Mouse (Mus musculus) left cerebral cortex, adult 8-10 months (tissue): ENCODE data around the gene Srsf9. TPM values are rescaled to one million over a fixed set of nuclear protein-coding genes. Genes with fewer than 3 reads are reported as not detected.

Experiments
- DNase-seq, 2 experiments: peaks; one replicate each; pipeline ENCODE4 v3.0.0; 2022; ENCODE audit warnings: low spot score in 2 of 2
- total RNA-seq, 4 experiments: library from RNA; stranded (reverse); gene quantifications; 2 replicates each; pipeline ENCODE4 v1.2.4; 2022

The Srsf9 gene
- total RNA-seq, 4 experiments from 2014 or later = 55.2 to 70.1 (median 64.6) TPM

DNA sequence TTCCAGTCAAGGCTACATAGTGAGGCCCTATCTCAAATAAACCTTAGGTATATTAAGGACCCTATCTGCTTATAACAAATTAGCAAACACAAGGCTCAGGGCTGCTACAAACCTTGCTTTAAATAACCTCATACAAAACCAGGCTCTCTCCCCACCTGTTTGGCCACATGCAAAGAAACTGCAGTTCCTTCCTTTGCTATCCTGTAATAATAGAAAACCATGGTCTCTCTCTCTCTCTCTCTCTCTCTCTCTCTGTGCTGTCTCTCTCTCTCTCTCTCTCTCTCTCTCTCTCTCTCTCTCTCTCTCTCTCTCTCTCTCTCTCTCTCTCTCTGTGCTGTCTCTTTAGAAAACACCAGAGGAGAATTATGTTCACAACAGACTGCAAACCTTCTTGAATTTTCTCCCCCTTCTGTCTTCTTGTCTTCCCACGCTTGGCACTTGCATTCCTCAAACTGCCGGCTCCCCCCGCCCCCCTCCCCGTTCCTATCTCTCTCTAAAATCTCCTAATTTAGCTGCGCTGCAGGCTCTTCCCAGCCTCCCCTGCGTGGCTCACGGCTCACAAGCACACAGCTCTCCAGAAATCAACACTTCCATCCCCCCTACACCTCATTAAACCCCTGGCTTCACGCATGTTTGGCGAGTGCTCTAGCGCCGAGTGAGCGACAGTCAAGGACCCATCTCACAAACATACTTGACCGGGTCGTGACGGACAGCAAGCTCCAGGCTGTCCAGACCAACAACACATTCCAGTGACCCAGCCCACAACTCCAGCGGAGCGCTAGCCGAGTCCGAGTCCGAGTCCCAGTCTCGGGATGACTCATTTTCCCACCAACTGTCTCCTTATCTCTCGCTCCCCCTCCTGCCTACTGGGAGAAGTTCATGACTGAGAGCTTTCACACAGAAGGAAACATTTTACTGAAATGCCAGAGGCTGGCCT lies 7.7 kb upstream of the Srsf9 start:
- peak; percentile 71 to 88 for DNase-seq

DNA sequence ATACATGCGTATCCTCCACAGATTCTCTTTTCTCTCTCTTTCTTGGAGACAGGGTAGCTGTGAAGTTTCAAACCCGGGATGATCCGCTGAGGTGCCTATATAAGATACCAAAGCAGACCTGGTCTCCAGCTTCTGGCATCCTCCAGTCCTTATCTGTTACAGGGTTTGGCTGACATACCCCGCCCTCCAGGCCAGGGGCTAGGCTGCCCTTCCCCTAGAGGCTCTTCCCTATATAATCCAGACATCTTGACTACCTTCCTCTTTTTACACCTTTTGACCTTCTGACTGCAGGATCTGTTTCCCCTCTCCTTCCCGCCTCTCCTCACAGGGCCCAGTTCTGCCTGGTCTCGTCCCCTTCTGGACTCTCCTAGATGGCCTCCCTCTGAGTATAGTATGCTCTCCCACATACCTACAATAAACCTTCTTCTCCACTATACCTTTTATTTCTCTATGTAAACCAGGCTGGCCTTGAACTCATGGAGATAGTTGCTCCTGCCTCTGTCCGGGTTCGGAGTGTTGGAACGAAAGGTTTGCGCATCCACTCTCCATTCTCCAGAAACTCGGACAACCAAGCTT lies 633 bp upstream of the Srsf9 start:
- no peak for DNase-seq

DNA sequence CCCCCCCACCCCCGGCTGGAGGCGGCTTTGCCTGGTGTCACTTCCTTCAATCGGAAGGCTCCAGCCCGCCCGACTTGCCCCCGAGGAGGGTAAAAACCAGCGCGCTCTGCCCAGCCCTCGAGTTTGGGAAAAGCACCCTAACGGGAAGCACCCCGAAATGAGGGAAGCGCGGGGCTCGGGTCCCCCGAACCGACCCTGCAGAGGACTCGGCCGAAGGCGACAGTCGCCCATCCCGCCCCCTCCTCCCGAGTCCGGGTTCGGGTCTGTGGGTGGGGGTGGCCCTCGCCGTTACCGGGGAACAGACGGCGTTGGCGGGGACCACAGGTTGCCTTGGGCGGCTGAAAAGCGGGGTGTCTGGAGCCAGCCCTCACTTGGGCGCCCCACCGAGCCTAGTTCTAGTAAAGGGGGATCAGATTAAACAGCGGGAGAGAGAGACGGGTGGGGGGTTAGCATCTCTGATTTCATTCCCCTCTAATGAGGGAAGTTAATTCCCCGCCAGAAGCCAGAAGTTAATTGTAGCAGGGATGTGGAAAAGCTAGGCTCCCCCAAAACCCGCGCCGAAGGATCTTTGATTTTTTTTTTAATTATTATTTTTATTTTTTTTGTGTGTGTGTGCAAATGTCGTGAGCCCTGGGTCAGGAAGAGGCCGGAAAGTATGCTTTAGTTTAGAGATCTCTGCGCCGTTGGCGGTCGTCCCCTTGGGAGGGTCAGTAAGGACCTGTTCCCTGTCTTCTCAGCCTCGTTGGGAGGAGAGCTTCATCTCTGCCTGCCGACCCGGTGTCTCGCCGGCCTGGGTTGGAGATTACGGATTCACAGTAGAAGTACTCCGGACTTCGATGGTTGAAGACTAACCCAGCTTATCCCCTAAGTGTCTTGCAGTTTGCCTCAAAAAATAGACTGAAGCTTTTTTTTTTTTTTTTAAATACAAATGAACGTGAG lies 902 bp downstream of the Srsf9 start:
- DNase-seq = peak in 1 of 2 experiments; percentile 36

DNA sequence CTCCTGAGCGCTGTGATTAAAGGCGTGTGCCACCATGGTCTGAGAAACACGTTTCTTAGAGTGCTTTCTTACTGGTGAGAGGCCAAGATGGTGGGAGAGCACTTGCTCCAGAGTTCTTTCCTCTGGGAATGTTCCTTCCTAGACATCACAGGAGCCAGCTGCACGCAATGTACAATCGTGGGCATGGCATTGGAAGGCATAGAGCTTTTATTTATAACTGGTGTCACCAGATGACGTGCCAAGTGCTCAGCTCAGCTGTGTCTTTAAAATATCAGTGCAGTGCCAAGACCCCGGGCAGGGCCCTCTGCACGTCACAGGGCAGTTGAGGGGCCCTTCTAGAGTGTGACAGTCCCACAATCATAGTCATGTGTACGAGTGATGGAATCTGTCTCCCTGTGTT lies 4.0 kb downstream of the Srsf9 start:
- DNase-seq = no peak

DNA sequence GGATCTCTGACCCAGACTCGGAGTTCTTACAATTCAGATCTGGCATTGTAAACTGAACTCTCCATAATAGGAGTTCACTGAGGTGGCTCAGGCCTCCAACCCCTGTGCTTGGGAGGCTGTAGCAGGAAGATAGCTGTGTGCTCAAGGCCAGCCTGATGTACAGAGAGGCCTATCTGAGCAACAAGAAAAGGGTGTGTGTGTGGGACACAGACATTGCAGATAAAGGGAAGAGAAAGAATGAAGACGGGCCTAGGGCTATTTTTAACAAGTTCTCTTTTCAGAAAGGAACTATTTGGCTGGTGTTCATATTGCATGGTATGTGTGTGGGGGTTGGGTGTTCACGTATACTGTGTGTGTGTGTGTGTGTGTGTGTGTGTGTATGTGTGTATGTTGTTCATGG lies 6.6 kb downstream of the Srsf9 start:
- DNase-seq = no peak

DNA sequence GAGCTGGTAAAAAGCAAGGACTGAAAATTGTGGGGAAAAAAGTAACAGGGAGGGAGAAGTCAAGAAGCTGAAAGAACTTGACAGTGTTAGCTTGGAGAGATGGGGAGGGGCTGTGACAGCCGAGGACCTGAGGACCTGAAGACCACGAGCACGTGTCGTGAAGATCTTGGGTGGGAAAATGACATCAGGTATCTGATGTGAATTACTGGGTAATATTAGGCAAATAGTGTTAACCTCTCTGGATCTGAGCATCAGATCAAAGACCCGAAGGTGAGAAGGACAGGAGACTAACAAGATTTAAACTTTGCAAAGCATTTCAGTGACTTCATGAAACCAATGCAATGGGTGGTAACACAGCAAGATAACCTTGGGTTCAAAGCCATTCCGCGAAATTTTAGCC lies 13.0 kb downstream of the Srsf9 start:
- DNase-seq = no peak

DNA sequence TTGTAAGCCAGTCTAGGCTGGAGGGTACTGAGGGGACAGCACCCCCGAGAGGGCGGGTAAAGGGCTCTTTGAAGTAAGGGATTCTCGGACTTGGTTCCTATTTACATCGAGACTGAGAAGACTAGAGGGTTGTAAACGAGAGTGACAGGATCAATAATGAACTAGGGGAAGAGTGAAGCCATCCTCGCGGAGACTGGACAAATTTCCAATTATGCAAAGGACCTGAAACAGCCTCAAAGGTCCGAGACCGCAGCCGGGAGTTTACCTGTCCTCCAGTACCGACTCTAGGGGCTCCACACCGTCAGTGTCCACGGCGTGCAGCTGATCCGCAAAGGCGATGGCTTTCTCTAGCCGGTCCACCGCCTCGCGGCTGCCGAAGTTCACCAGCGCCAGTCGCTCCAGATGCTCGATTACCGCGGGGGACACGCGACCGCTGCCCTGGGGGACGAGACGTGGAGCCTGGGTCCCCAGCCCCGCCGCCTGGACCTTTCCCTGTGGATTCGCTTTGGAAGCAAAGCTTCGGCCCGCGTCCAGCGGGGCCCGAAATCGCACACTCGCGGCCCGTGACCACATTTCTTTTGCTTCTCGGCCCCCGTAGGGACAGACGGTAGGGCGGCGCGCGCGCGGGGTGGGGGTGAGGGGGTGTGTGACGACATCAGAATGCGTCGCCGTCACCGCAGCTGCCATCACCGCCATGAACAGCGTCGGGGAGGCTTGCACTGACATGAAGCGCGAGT lies 13.8 kb downstream of the Srsf9 start, which contains the start of the genes Gatc and Triap1:
Gene Gatc, minus strand, starts transcription at position 602 of the 737 bp plus-strand sequence.
Gene Triap1, plus strand, starts transcription at position 649 of the 737 bp plus-strand sequence.
- peak; percentile 77 to 83 for DNase-seq

DNA sequence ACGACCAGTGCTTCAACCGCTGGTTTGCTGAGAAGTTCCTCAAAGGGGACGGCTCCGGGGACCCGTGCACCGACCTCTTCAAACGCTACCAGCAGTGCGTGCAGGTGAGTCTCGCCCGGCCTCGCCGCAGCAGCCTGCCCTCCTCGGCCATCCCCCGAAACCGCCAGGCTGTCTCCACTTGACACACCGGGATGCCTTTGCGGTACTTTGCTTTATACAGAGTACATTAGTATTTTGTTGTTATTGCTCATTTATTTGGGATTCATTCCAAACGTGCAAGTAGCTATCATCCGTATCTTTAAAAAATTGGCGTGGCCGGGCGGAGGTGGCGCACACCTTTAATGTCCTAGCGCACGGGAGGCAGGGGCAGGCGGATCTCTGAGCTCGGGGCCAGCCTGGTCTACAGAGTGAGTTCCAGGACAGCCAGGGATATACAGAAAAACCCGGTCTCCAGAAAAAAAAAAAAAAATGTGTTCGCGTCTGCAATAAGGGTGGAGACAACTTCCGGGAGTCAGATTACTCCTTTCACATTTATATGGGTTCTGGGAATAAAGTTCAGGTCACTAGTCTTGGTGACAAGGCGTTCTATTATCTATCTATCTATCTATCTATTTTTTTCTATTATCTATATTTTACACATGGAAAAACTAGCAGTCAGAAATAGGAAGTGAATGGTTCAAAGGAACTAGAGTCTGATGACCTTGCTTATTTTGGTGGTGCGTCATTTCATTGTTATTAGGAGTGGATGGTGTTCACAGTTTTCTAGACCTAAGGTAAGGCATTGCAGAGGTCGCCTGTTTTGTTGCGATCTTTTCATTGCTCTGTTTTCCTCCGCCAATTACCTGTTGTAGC lies 14.6 kb downstream of the Srsf9 start:
- no peak for DNase-seq

DNA sequence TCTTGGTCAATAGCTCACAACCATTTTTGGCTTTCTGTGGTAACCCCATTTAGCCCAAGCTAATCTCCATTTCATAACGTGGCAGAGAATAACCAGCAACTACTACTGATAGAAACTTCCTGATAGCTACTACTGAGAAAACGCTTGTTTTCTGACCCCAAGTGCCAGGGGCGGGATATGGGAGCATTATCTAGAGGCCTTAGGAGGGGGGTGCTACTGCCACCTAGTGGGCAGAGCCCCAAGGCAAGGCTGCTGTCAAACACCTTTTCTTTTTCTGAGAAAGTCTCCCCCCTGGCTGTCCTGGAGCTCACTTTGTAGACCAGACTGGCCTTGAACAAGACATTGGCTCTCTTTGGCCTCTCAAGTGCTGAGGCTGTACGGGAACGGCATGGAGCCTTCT lies 20.6 kb downstream of the Srsf9 start:
- DNase-seq = peak; percentile 57 to 59

DNA sequence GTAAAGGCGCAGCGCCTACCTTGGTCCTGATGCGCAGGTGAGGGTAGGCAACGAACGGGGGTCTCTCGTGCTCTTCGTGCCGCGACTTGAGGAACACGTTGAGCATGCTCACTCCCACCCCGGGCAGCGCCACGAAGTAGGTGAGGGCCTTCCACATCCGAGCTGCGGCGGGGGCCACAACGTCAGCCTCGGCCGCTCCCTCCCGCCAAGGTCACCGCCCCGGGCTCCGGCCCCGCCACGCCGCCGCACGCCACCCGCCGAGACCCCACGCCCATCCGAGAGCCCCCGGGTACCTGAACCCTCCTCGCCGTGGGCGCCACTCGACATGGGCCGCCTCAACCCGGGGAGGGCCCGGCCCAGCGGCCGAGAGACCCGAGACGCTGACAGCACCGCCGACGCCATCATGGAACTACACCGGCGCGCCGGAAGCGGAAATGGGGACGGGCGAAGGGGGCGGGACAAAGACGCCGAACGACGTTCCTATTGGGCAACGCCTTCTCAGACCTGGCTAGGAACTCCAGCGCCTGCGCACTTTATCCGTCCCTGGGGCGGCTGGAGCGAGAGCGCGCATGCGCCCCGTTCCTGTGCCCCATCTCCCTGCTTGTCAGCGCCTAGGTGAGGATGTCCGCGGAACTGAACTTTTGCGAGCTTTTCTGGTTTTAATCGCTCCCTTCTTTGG lies 21.7 kb downstream of the Srsf9 start, which contains the start of gene Cox6a1:
Gene Cox6a1, minus strand, starts transcription at position 436 of the 679 bp plus-strand sequence.
- DNase-seq = peak; percentile 96 to 98

DNA sequence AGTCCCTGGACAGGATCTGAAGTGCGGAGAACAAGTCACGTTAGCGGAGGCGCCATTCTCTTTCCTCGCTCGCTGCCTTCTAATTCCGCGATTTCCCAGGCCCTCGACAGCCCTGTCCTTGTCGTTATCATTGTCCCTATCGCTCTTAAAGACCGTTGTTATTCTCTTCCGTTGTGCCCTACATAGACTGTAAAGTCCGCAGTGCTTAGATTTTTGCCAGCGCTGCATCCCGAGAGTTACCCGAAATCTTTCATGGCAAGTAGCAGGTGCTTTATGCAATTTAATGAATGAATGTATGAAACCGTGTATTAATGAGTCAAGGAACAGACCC lies 22.2 kb downstream of the Srsf9 start:
- DNase-seq = no peak

DNA sequence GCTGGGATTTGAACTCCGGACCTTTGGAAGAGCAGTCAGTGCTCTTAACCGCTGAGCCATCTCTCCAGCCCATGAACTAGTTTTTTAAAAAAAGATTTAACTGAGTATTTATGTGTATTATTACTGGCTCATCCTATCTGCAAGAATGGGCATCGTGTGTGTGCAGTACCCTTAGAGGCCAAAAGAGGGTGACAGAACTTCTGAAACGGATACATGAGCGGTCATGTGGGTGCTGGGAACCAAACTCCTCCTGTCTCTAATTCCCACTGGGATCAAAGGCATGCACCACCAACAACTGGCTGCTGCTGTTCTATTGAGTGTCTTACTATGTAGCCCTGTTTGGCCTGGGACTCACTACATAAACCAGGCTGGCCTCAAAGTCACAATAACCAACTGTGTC lies 24.4 kb downstream of the Srsf9 start:
- no peak for DNase-seq

DNA sequence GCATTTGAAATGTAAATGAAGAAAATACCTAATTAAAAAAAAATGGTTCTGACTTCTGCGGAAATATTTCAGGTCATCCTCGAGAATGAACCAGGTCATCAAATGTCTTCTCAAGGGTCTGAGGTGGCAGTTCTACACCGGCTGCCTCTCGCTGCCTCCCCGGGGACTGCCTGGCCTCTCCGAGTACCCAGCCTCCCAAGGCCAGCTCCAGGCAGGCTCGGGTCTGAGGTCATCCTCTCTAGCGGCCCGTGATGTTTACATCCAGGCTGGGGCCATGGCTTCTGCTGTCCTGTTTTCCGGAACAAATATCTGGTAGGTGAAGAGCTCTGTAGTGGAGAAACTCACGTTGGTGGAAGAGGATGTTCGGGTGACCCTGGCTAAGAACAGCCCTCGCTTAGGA lies 28.1 kb downstream of the Srsf9 start:
- DNase-seq = no peak

DNA sequence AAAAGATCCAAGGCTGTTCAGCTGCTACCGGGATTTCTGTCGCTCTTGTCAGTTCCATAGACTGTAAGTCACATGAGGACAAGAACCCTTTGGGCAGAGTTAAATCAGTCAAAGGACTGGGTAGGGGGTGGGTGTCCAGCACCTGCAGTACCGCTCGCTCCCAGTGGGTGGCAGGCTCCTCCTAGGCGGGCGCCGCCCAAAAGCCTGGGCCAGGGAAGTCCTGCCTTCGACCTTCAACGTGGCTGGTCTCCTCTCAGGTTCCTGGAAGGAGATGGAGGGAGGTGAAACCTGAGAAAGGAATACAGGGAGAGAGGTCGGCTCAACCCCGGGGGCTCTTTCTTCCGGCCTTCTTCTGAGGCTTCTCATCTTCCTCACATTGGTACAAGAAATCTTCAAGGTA lies 31.9 kb downstream of the Srsf9 start:
- peak; percentile 41 to 81 for DNase-seq

DNA sequence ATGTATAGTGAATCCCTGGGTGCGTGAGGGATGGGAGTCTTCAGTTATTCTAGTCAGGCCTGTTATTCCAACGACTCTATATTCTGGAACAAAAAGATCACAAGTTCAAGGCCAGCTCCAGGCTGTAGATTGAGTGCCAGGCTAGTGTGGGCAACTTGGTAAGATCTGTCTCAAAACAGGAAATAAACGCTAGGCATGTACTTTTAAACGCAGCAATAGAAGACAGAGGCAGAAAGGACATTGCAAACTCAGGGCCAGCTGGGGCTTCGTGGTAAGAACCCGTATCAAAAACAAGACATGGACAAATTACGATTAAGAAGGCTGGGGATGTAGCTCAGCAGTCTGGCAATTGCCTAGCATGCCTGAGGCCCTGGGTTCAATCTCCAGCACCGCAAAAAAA lies 32.5 kb downstream of the Srsf9 start:
- DNase-seq = no peak

DNA sequence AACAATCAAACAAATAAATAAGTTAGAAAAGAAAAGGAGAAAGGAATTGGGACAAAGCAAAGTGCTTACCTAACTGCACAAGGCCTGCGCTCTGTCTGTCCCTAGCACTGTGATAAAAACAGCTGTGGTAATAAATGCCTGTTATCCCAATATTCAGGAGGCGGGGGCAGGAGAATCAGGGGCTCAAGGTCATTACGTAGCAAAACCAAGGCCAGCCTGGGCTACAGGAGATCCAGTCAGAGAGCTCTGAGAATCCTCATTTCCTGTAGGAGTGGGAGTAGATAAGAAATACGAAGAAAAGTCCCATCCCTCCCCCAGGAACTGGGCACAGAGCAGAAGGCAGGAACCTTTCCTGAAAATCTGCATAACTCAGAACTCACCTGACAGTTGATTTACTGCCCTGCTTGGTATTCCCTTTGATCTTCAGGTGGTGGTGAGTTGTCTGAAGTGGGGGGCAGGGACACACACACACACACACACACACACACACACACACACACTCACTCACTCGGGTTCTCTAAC lies 32.9 kb downstream of the Srsf9 start:
- no peak for DNase-seq

DNA sequence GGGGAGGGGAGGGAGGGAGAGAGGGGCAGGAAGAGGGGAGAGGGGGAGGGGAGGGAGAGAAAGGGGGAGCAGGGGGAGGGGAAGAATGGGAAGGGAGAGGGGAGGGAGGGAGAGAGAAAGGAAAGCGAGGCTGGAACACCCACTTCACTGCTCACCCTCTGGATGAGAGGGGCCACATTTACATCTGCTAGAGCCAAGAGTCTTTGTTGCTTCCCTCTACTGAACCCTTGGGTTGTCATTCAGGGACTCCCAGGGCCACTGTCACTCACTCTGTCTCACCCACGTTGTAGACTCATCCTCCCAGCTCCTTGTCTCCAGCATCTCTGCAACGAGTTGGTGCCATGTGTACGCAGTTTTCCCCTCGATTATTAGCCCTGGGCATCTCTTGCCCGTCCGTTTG lies 35.2 kb downstream of the Srsf9 start:
- no peak for DNase-seq

DNA sequence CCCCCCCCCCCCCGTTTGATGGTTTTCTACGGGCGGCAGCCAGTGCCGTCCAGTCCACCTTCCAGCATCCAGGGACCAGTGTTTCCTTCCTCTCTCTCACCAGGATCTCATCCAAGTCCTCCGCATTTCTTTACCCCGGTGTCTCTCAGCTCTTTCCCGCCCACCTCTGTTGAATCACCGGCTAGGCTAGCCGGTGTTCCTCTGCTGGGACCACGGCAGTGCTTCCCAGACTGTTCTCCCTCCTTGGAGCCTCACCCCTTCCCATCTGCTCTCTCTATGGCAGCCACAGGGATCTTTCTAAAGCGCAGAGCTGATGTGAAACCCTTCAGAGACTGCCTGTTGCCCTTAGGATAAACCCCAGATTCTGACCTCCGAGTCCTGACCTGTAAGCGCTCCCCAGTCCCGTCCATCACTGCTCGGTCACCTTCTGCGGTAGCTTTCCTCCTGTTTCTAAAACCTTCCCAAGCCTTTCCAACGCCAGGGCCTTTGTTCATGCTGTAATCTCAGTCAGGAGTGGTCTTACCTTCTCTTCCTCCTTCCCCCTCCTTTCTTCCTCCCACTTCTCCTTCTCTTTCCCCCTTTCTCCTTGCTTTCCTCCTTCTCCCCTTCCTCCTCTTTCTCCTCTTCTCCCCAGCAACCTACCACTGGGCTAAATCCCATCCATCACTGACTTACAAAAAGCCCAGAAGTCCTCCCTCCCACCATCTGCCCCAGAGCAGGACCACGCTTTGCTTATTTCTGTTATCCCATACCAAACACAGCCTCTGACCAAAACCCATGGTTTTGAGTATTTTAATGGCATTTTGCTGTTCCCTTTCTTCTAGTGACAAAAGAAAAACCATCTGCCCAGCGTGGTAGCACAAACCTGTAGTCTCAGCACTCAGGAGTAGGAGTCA lies 36.1 kb downstream of the Srsf9 start:
- peak; percentile 14 to 88 for DNase-seq
